Mouse (Mus musculus): ENCODE results near the gene Rrp7a.

Gene Rrp7a

GRCm38 (mm10) chr15:83065543-83065942 lies 57.1 kb downstream of the Rrp7a start:
- no peak for DNase-seq (ENCODE audit: low read depth, low spot score)

Measured in brain, embryonic 18.5 days (tissue).